Mouse (Mus musculus): Measurements from ENCODE around the gene 1700014D04Rik.

1700014D04Rik gene

GRCm38 (mm10) chr13:59746711-59747110, at the start of gene 1700014D04Rik:
Gene 1700014D04Rik (minus strand): TSS chr13:59746752.
- WGBS: 61% methylated on average over 9 of the region's 9 CpGs

DNA sequence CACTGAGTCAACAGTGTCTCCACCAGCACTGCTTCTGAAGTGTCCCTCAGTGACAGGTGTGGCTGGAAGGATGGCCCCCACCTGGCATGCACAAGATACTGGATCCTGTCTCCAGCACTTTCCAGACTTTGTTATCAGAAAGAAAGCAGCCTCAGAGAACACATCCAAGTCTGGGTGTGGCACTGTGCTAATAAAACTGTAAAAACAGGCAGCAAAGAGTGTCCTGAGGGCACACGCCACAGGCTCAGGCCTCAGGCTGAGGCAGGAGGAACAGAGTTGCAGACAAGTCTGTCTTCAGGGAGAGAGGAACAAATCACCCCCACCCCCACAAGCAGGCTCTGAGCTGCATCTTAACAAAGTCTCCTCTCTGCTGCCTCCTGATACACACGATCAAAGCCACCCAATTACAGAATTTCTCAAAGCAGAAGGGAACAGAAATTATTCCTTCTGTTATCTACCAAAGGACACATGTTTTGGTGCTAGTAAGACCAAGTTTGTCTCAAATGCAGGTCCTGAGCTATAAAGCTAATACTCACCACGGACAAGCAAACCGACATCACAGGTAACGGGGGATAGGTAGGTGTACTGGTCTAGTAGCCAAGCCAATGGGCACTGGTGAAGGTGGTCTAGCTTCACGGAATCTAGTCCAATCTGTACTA, 49.4 kb upstream of the 1700014D04Rik start:
- WGBS: 88% methylated on average over 6 of the region's 6 CpGs

DNA sequence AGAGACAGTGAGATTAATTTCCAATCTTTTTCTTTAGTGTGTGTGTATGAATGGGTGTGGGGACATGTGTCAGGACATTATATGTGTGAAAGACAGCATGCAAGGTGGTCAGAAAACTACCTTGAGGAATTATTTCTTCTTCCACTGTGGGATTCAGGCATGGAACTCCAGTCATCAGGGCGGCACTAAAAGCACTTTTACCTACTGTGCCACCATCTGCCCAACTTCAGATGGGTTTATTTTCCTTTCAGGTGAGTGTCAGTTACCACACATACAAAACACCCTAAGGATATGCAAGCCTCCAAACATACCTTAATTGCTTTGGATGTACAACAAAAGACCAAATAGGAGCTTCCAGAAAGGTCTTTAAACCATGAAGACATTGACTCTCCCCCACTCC, 48.2 kb upstream of the 1700014D04Rik start:
- WGBS: 97% methylated on average over 1 of the region's 1 CpGs

- 94% methylated on average over 7 of the region's 7 CpGs for WGBS
Observed at GRCm38 (mm10) chr13:59782145-59782544, 35.6 kb upstream of the 1700014D04Rik start, which contains the start of gene Gm49354. Gene Gm49354 (minus strand): TSS chr13:59782245.

DNA sequence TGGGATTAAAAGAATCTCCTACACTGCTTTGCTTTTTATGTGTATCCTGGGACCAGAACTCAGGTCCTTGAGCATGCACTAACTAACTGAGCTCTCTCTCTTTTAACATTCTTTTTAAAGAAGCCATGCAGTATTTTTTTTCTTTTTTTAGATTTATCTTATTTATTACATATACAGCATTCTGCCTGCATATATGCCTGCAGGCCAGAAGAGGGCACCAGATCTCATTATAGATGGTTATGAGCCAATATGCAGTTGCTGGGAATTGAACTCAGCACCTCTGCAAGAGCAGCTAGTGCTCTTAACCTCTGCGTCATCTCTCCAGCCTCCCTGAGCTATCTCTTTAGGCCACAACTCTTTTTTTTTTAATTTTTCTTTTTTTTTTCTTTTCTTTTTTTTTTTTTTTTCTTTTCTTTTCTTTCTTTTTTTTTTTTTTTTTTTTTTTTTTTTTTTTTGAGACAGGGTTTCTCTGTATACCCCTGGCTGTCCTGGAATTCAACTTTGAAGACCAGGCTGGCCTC, 33.3 kb upstream of the 1700014D04Rik start:
- WGBS: 100% methylated on average over 1 of the region's 1 CpGs

- 70% methylated on average over 4 of the region's 4 CpGs for WGBS
Observed at GRCm38 (mm10) chr13:59779213-59779612, 32.7 kb upstream of the 1700014D04Rik start.

- 81% methylated on average over 3 of the region's 3 CpGs for WGBS
Observed at GRCm38 (mm10) chr13:59775168-59775567, 28.6 kb upstream of the 1700014D04Rik start.

DNA sequence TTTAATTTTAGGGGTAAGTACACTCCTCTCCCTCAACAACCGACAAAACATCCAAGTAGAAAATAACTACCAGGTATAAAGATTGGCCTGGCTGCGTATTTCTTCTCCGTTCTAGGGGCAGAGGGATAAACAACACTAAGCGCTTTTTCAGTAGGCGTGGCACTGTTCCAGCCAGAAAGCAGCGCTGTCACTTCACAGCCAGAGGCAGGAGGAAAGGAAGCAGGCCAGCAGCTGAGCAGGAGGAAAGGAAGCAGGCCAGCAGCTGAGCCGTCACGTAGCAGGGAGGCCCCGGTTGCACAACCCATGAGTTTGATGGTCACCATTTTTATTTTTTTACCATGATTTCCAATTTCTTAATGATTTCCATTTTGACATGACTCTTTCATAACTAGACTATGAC, 24.7 kb upstream of the 1700014D04Rik start:
- WGBS: 7% methylated on average over 9 of the region's 9 CpGs

DNA sequence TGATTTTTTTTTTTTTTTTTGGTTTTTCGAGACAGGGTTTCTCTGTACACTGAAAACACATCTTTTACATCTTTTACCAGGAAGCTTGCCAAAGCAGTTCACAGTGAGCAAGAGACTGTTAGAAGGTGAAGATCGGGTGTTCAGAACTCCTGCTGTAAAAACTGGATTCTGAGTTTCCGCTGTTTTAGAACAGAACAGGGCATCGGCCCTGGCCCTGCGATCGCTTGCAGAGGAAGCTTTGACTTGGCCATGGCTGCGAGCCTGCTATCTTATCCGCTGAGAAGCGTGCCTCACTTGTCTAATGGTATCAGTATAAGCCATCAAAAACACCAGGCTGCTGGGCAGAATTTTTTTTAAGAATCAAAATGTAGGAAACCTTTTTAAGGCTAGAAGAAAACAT, 24.3 kb upstream of the 1700014D04Rik start:
- WGBS: 16% methylated on average over 9 of the region's 9 CpGs

GRCm38 (mm10) chr13:59770164-59770562, 23.6 kb upstream of the 1700014D04Rik start:
- under 1% methylated on average over 28 of the region's 28 CpGs for WGBS

- under 1% methylated on average over 91 of the region's 91 CpGs for WGBS
Observed at GRCm38 (mm10) chr13:59769296-59770163, 23.0 kb upstream of the 1700014D04Rik start, which contains the start of gene Isca1. Gene Isca1 (minus strand): TSS chr13:59769810.

DNA sequence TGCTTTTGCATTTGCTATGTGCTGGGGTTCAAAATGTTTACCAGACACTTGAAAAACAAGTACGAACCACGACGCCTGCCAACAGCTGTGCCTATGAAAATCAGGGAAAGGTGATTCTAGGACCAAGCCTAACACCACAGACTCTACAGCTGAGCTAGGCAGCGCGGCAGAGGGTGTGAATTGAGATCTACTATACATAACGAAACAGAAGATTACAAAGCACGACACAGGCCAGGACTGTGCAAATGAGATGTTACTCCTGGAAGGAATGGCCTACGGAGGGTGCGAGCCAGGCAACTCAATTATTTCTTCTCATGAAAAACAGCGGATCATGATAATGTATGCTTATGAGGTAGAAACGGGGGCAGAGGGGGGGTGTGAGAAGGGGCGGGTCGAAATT, 22.0 kb upstream of the 1700014D04Rik start:
- 15% methylated on average over 13 of the region's 13 CpGs for WGBS

DNA sequence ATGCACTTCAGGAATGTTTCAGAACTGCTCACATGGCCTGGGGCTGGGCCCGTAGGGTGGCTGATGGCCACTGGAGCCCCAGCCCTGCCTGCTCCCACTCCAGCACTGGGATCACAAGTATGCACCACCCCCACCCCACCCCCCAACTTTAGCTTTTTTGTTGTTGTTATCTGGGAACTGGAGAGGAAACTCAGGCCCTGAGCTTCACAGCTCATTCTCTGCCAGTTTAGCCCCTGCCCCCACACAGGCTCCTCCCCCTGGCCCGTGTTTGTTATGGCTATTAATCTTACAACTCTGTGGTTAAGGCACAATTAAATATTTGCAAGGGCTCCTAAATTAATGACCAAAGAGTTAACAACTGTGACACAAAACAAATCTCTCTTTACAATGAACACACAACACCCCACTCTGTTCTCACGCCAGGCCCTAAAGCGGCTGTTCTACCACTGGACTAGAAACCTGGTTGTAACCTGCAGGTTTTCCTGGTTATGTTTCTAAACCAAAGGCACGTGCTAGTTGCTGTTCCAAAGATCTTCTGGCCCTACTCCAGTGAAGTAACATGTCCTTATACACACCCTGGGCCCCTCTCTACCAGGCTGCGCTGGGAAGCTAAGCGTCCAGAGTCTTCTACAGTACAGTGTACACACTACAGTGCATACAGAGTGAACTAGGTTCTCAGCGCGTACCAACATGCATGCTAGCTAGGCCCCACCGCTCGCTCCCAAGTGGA, 20.4 kb upstream of the 1700014D04Rik start:
- 76% methylated on average over 11 of the region's 11 CpGs for WGBS

DNA sequence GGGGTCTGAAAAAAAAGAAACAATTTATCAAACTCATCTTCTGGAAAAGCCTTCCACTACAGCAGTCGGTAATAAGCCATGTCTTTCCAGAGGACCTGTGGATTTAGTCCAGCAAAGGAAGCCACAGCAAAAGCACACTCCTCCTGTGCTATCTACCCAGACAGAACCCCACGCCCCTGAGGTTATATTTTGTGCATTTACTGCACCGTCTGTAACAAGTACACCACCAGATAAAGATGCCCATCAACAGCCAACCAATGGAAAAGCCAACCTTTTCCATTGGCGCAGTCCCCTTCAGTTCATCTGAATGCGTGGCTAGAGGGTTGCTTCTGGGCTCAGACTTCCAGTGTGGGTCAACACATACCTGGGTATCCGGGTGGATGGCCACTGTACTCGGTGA, 16.2 kb upstream of the 1700014D04Rik start:
- WGBS: 92% methylated on average over 7 of the region's 7 CpGs

GRCm38 (mm10) chr13:59756906-59757305, 10.4 kb upstream of the 1700014D04Rik start:
- 79% methylated on average over 7 of the region's 7 CpGs for WGBS

DNA sequence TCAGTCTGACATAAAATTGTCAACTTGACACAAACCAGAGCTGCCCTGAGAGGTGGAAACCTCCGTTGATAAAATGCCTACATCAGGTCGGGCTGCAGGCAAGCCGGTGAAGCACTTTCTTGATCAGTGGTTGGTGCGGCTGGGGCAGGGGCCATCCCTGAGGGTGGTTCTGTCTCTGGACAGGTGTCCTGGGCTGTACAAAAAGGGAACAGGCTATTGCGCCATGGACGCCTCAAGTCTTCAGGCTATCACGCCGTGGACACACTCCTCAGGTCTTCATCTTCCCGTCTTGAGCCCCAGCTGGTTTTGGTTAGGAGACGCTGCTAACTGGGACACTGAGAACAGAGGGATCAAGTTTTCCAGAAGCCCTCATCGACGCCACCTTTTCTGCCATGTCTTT, 3.8 kb upstream of the 1700014D04Rik start:
- 91% methylated on average over 12 of the region's 12 CpGs for WGBS

GRCm38 (mm10) chr13:59746164-59746563, 388 bp downstream of the 1700014D04Rik start:
- 80% methylated on average over 6 of the region's 6 CpGs for WGBS

DNA sequence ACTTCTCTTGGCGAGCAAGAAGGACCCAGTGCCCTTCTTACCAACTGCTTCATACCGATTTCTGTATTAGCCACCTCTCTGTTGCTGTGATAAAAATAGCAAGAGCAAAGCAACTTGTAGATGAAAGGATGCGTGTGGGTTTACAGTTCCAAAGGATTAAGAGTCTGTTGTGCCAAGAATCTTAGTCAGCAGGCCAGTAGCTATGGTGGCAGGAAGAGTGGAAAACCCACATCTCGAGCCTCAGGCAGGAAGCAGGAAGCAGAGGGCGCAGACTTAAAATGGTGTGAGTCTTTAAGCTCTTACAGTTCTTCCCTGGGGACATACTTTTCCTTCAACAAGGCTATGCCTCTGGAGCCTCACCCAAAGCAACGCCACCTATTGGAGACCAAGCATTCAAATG, 1.1 kb downstream of the 1700014D04Rik start:
- 51% methylated on average over 6 of the region's 6 CpGs for WGBS

- 75% methylated on average over 10 of the region's 10 CpGs for WGBS
Observed at GRCm38 (mm10) chr13:59741697-59742096, 4.9 kb downstream of the 1700014D04Rik start.

GRCm38 (mm10) chr13:59741096-59741495, 5.5 kb downstream of the 1700014D04Rik start:
- 96% methylated on average over 11 of the region's 11 CpGs for WGBS

DNA sequence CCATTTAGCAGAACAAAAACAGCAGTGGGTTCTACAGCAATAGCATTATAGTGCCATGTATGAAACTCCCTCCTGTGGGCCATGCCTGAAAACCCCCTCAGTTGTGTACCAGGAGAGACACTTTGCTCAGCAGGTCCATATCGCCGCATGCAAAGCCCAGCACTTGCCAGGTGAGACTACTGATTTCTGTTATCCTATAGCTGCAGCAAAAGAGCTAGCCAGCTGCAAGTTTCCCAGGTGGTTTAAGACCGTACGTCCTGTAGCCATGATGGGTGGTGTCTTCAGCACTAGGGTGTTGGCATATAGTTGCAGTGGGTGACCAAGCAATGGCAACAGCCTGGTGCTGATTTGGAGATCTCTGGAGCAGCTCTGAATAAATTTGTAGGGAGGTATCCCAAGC, 7.2 kb downstream of the 1700014D04Rik start:
- WGBS: 98% methylated on average over 4 of the region's 4 CpGs

- 94% methylated on average over 2 of the region's 2 CpGs for WGBS
Observed at GRCm38 (mm10) chr13:59738455-59738854, 8.1 kb downstream of the 1700014D04Rik start.
